Mouse (Mus musculus): ENCODE data around the gene Apoc1. TPM values are rescaled to one million over a fixed set of nuclear protein-coding genes. Genes with fewer than 3 reads are reported as not detected.
"Not testable (repeated sequence)": the region's sequence is repeated elsewhere in the genome, so short reads cannot be mapped to it uniquely, and the experiment has no call there.

The Apoc1 gene
- total and polyA plus RNA-seq, 2 experiments from 2014 or later: 8.2 TPM; not detected in 1

DNA sequence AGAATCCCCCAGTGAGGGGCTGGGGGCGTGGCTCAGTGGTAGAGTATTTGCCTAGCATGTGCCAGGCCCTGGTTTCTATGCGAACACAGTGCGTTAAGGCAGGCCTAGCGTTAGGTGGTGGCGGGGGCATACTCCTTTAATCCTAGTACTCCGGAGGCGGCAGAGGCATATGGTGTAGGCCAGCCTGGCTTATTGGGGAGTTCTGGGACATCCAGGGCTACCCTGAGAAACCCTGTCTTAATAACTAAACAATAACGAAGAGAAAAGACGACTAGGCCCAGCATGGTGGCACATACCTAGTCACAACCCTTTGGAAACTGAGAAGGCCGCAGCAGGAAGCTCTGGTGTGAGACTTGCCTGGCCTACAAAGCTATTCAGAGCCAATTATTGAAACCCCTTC is 4.4 kb downstream of the Apoc1 start:
- ATAC-seq (ENCODE audit: insufficient read depth, low read depth): no peak
- no peak for TF ChIP-seq EP300 (IDR thresholded peaks at IDR 0.05; ENCODE audit: low read depth)
- TF ChIP-seq CTCF (IDR thresholded peaks at IDR 0.05; ENCODE audit: low read depth): no peak
- no peaks in the 10 kb centered on the region for H3K9me3 ChIP-seq (replicated peaks; ENCODE audit: control insufficient read depth, low read length)
- H3K27me3 ChIP-seq (ENCODE audit: control insufficient read depth, insufficient read depth, low read length): no peaks in the 10 kb centered on the region
- no peak overlapping the region for H3K4me2 ChIP-seq (ENCODE audit: low read depth, low read length)
- H3K27ac ChIP-seq (ENCODE audit: low read depth): no peak overlapping the region
- no peak overlapping the region for H3K9ac ChIP-seq (replicated peaks; ENCODE audit: low read depth, low read length)
- H3K36me3 ChIP-seq (replicated peaks; ENCODE audit: control insufficient read depth, insufficient read depth, low read length): no peaks in the 10 kb centered on the region
- WGBS: 92% methylated on average over 10 of the region's 10 CpGs
- no peak for DNase-seq (ENCODE audit: low spot score)
- H3K4me3 ChIP-seq (ENCODE audit: low read depth, low read length): no peak overlapping the region
- peaks cover 1% of the 10 kb centered on the region for H3K4me1 ChIP-seq (ENCODE audit: control insufficient read depth, insufficient read depth)

DNA sequence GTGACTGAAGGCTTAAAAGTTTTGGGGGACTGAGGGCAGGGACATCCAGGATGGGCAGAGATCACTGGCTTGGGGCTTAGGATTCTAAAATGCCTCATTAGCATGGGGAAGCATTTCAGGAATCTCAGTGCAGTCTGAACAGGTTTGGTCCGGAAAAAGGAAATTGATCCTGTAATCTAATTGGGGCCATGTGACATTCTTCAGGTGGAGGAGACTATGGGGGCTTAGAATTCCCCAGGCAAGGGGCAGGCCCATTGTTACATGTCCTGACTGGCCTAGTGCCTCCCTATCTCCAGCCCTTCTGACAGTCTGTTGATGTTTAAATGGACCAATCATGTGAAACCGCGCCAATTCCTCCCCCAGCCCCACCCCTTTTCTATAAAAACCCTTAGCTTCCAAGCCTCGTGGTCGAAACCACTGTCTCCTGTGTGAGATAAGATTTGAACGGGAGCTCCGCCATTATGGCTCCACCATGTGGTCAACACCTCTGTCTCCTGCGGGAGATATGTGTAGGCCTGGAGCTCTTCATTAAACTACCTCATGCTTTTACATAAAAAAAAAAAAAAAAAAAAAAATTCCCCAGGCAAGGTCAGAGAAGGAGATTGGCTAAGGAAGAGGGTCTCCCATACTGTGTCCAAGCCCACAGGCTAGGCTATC is 5.4 kb downstream of the Apoc1 start:
- not testable (repeated sequence) for DNase-seq (ENCODE audit: low spot score); H3K27me3 ChIP-seq (ENCODE audit: control insufficient read depth, insufficient read depth, low read length); H3K4me2 ChIP-seq (ENCODE audit: low read depth, low read length); ATAC-seq (ENCODE audit: insufficient read depth, low read depth); H3K27ac ChIP-seq (ENCODE audit: low read depth); H3K9ac ChIP-seq (replicated peaks; ENCODE audit: low read depth, low read length); H3K9me3 ChIP-seq (replicated peaks; ENCODE audit: control insufficient read depth, low read length); H3K4me1 ChIP-seq (ENCODE audit: control insufficient read depth, insufficient read depth); H3K4me3 ChIP-seq (ENCODE audit: low read depth, low read length); H3K36me3 ChIP-seq (replicated peaks; ENCODE audit: control insufficient read depth, insufficient read depth, low read length)
- WGBS: 39% methylated on average over 8 of the region's 8 CpGs

DNA sequence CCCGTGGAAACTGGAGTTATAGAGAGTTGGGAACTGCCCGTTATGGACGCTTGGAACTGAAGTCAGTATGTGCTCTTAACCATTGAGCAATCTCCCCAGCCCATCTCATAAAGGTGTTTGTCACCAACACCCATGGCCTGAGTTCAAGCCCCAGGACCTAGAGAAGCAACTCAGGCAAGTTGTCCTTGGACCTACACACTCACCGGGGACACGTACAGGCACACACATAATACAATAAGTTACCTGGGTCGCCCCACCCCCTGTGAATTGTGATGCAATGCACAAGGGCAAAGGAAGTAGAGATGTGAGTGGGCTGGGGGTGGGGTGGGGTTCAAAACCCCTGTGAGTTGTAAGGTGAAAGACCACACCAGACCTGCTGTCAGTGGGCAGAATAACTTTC is 5.9 kb downstream of the Apoc1 start:
- no peak for TF ChIP-seq EP300 (IDR thresholded peaks at IDR 0.05; ENCODE audit: low read depth)
- TF ChIP-seq CTCF (IDR thresholded peaks at IDR 0.05; ENCODE audit: low read depth): no peak
- H3K4me1 ChIP-seq (ENCODE audit: control insufficient read depth, insufficient read depth): no peaks in the 10 kb centered on the region
- no peak overlapping the region for H3K4me2 ChIP-seq (ENCODE audit: low read depth, low read length)
- no peaks in the 10 kb centered on the region for H3K27me3 ChIP-seq (ENCODE audit: control insufficient read depth, insufficient read depth, low read length)
- whole genome bisulfite sequencing: 84% methylated on average over 6 of the region's 6 CpGs
- H3K9me3 ChIP-seq (replicated peaks; ENCODE audit: control insufficient read depth, low read length): no peaks in the 10 kb centered on the region
- DNase-seq (ENCODE audit: low spot score): no peak
- ATAC-seq (ENCODE audit: insufficient read depth, low read depth): no peak
- H3K27ac ChIP-seq (ENCODE audit: low read depth): no peak overlapping the region
- H3K9ac ChIP-seq (replicated peaks; ENCODE audit: low read depth, low read length): no peak overlapping the region
- no peaks in the 10 kb centered on the region for H3K36me3 ChIP-seq (replicated peaks; ENCODE audit: control insufficient read depth, insufficient read depth, low read length)
- no peak overlapping the region for H3K4me3 ChIP-seq (ENCODE audit: low read depth, low read length)

DNA sequence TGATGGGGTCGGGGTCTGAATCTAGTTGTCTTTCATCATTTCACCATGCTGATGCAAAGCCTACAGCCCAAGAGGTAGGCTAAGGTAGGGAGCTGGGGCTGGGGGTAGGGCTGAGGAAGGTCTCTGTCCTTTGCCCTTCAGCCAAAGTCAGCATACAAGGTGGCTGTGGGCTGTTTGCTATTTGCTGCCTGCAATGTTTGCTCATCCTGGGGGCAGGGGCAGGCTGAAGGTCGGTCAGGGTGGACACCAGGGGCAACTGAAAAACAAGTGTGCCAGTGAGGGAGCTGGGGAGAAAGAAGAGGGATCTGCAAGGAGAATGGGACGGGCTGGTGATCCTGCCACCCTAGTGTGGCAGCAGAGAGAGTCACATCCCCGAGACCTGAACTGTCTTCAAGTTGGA is 7.1 kb downstream of the Apoc1 start:
- no peak overlapping the region for H3K4me3 ChIP-seq (ENCODE audit: low read depth, low read length)
- no peak overlapping the region for H3K9ac ChIP-seq (replicated peaks; ENCODE audit: low read depth, low read length)
- DNase-seq (ENCODE audit: low spot score) (no peak), ATAC-seq (ENCODE audit: insufficient read depth, low read depth) (no peak)
- H3K4me2 ChIP-seq (ENCODE audit: low read depth, low read length): no peak overlapping the region
- no peaks in the 10 kb centered on the region for H3K9me3 ChIP-seq (replicated peaks; ENCODE audit: control insufficient read depth, low read length)
- TF ChIP-seq EP300 (IDR thresholded peaks at IDR 0.05; ENCODE audit: low read depth) (no peak), CTCF (IDR thresholded peaks at IDR 0.05; ENCODE audit: low read depth) (no peak)
- H3K27me3 ChIP-seq (ENCODE audit: control insufficient read depth, insufficient read depth, low read length): no peaks in the 10 kb centered on the region
- 59% methylated on average over 4 of the region's 4 CpGs for WGBS
- H3K36me3 ChIP-seq (replicated peaks; ENCODE audit: control insufficient read depth, insufficient read depth, low read length): no peaks in the 10 kb centered on the region
- 0 out of 2 replicates have a peak, but pooled peaks cover 2% of the 10 kb centered on the region for H3K4me1 ChIP-seq (ENCODE audit: control insufficient read depth, insufficient read depth)
- no peak overlapping the region for H3K27ac ChIP-seq (ENCODE audit: low read depth)

DNA sequence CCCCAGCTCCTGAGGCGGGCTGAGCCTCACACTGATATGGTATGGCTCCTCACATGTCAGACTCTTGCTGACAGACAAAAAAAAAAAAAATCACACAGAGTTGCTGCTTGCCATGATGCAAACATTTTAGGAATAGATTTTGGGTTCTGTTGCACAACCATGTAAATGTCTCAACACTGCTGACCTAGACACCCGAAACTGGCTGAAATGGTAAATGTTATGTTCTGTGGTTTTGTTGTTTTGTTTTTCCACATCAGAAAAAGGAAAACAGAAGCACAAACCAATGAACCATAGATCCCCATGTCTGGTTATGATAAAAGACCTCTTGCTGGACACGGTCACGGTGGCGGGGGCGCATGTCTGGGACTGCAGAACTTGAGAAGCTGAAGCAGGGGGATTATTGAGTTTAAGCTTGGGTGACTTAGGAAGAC is 8.7 kb downstream of the Apoc1 start:
- H3K4me1 ChIP-seq (ENCODE audit: control insufficient read depth, insufficient read depth): 0 out of 2 replicates have a peak, but pooled peaks cover 2% of the 10 kb centered on the region
- 80% methylated on average over 6 of the region's 6 CpGs for WGBS
- no peak overlapping the region for H3K27ac ChIP-seq (ENCODE audit: low read depth)
- DNase-seq (ENCODE audit: low spot score) (no peak), ATAC-seq (ENCODE audit: insufficient read depth, low read depth) (no peak)
- H3K27me3 ChIP-seq (ENCODE audit: control insufficient read depth, insufficient read depth, low read length): no peaks in the 10 kb centered on the region
- no peak overlapping the region for H3K9ac ChIP-seq (replicated peaks; ENCODE audit: low read depth, low read length)
- TF ChIP-seq CTCF (IDR thresholded peaks at IDR 0.05; ENCODE audit: low read depth) (no peak), EP300 (IDR thresholded peaks at IDR 0.05; ENCODE audit: low read depth) (no peak)
- no peak overlapping the region for H3K4me3 ChIP-seq (ENCODE audit: low read depth, low read length)
- H3K36me3 ChIP-seq (replicated peaks; ENCODE audit: control insufficient read depth, insufficient read depth, low read length): no peaks in the 10 kb centered on the region
- no peak overlapping the region for H3K4me2 ChIP-seq (ENCODE audit: low read depth, low read length)
- H3K9me3 ChIP-seq (replicated peaks; ENCODE audit: control insufficient read depth, low read length): no peaks in the 10 kb centered on the region

DNA sequence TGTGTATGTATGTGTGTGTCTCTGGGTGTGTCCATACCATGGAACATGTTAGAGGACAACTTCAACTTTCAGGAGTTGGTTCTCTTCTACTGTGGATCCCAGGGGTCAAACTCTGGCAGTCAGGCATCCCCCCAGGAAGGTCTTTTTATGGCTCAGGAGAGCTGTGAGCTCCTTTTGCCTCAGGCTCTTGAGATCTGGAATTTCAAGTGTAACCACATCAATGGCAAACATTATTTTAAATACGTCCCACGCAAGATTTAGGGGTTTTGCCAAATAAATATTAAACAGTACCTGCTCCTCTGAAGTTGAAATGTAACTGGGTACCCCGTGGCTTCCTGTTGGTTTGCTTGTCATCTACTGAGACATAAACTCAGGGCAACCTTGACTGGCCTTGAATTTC is 9.5 kb downstream of the Apoc1 start:
- Histone ChIP-seq H3K4me1 (ENCODE audit: control insufficient read depth, insufficient read depth) (0 out of 2 replicates have a peak, but pooled peaks cover 2% of the 10 kb centered on the region), H3K27me3 (ENCODE audit: control insufficient read depth, insufficient read depth, low read length) (no peaks in the 10 kb centered on the region), H3K9ac (replicated peaks; ENCODE audit: low read depth, low read length) (no peak overlapping the region), H3K27ac (ENCODE audit: low read depth) (no peak overlapping the region), H3K9me3 (replicated peaks; ENCODE audit: control insufficient read depth, low read length) (no peaks in the 10 kb centered on the region), H3K4me2 (ENCODE audit: low read depth, low read length) (no peak overlapping the region), H3K36me3 (replicated peaks; ENCODE audit: control insufficient read depth, insufficient read depth, low read length) (no peaks in the 10 kb centered on the region), H3K4me3 (ENCODE audit: low read depth, low read length) (no peak overlapping the region)
- ATAC-seq (ENCODE audit: insufficient read depth, low read depth) (no peak), DNase-seq (ENCODE audit: low spot score) (no peak)
- 72% methylated on average over 3 of the region's 3 CpGs for WGBS
- TF ChIP-seq EP300 (IDR thresholded peaks at IDR 0.05; ENCODE audit: low read depth) (no peak), CTCF (IDR thresholded peaks at IDR 0.05; ENCODE audit: low read depth) (no peak)
